Mouse (Mus musculus): ENCODE data around the gene Col8a2. TPM values are rescaled to one million over a fixed set of nuclear protein-coding genes. Genes with fewer than 3 reads are reported as not detected.

The Col8a2 gene
- 6.1 and 18.5 TPM in 2 replicates for polyA plus RNA-seq (2016; fragmentation: Nextera tagmentation; extraction: Ambion mirVana)

DNA sequence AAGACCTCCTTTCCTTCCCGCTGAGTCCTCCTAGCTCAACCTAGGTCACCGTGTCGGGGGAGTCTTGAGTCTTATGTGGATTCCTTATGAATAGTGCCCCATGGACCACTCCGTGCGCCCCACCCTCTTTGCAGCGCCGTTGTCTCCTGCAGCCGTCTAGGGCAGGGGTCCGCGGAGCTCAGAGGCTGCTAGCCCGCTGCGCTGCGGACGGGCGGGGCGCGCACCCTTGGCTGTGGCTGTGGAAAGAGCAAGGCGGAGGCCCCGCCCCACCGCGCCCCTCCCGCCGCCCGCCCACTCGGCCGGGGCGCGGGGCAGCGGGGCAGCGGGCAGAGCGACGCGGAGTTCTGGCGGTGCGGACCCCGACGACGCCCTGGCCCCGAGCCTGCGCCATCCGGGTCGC, at the start of gene Col8a2:
Col8a2 (plus strand) TSS at position 302 of the 400 bp plus-strand sequence.
- peak within 1 kb of the TSS; percentile 50 for H3K4me3 ChIP-seq
- peaks cover 76% of the 10 kb centered on the region for H3K27me3 ChIP-seq (ENCODE audit: insufficient read depth, poor library complexity, severe bottlenecking)
- DNase-seq (ENCODE audit: low spot score) = peak; percentile 38
- no peaks in the 10 kb centered on the region for H3K36me3 ChIP-seq
- peaks cover 37% of the 10 kb centered on the region for H3K4me1 ChIP-seq (replicated peaks)
- H3K9me3 ChIP-seq = peaks cover 9% of the 10 kb centered on the region; the same call in 1 of the 2 replicates
- WGBS = 3% methylated on average over 42 of the region's 42 CpGs
- peak within 1 kb of the TSS; percentile 59 for H3K27ac ChIP-seq

DNA sequence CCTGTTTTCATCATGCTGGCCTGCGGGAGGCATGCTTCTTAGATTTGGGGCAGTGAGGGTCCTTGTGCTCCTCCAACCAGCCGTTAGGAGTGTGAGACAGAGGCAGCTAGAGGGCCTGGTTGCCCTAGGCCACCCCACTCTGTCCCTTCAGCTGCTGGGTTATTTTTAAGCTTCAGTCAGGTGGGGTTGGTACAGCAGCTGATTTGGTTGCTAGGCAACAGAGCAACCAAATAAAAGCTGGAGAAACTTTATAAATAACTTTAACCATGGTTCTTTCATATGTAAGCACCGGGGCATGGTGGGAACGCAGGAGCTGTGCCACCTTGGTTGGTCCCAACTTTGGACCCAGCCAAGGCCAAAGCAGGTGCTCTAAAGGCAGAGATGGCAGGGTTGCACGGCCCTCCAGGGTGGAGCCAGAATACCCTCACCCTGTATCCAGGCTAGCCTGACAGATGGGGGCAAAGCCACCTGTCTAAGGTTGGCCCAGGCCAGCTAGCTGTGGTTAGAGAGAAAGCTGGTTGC, 48.8 kb upstream of the Col8a2 start:
- DNase-seq (ENCODE audit: low spot score) = no peak
- peaks cover 28% of the 10 kb centered on the region for H3K4me1 ChIP-seq (replicated peaks)
- H3K9me3 ChIP-seq = no peaks in the 10 kb centered on the region
- WGBS = 72% methylated on average over 5 of the region's 5 CpGs
- no peak overlapping the region for H3K4me3 ChIP-seq
- no peaks in the 10 kb centered on the region for H3K27me3 ChIP-seq (ENCODE audit: insufficient read depth, poor library complexity, severe bottlenecking)
- H3K27ac ChIP-seq = no peak overlapping the region
- peaks cover 100% of the 10 kb centered on the region for H3K36me3 ChIP-seq

DNA sequence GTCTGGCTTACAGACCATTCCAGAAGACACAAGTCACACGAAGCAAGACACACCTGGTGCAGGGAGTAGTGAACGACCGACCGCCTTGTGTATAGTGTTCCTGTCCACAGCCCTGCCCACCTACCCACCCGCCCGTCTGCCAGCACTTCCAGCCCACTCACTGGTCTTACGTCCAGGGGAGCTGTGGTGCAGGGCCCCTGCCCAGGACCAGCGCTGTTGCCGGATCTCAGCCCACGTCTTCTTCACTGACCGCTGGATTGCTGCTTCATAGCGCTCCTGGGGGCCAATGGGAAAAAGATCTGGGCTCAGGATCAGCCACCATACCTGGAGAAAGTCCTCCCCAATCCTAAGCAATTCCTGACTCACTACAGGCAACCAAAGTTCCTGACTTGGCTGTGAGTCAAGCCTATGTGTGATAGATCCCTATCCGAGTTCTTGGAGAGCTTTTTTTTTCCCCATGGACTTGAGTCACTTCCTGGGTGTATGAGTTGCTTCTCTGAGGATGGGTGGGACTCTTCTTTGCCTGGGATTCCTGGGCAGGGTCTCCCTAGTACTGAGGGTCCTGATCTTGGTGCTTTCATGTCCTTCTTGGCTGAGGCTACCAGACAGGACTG, 46.6 kb upstream of the Col8a2 start:
- H3K4me1 ChIP-seq (replicated peaks) = peaks cover 30% of the 10 kb centered on the region
- H3K27me3 ChIP-seq (ENCODE audit: insufficient read depth, poor library complexity, severe bottlenecking) = no peaks in the 10 kb centered on the region
- no peak overlapping the region for H3K4me3 ChIP-seq
- DNase-seq (ENCODE audit: low spot score) = no peak
- H3K36me3 ChIP-seq = peaks cover 95% of the 10 kb centered on the region
- 92% methylated on average over 13 of the region's 13 CpGs for WGBS
- no peak overlapping the region for H3K27ac ChIP-seq
- no peaks in the 10 kb centered on the region for H3K9me3 ChIP-seq

DNA sequence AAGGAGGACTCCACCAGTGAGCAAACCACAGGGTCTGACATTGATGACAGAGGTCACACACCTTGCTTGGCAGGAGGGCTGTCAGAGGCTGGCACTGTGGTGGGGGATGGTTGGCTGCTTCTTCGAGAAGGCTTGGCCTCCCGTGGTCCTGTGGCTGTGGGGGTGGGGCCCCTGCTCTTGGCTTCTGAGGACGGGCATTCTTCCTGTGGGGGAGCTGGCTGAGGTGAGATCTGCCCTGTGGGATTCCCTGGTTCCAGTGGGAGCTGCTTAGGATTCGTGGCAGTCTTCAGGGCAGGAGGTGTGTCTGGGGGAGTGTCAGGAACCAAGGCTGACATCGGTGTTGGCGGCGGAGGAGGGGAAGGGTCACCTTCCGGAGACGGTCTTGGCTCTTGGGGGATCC, 44.6 kb upstream of the Col8a2 start:
- Histone ChIP-seq H3K27ac (no peak overlapping the region), H3K36me3 (peaks cover 95% of the 10 kb centered on the region), H3K9me3 (no peaks in the 10 kb centered on the region), H3K4me3 (no peak overlapping the region), H3K4me1 (replicated peaks) (peaks cover 31% of the 10 kb centered on the region), H3K27me3 (ENCODE audit: insufficient read depth, poor library complexity, severe bottlenecking) (no peaks in the 10 kb centered on the region)
- no peak for DNase-seq (ENCODE audit: low spot score)
- 54% methylated on average over 9 of the region's 9 CpGs for WGBS

DNA sequence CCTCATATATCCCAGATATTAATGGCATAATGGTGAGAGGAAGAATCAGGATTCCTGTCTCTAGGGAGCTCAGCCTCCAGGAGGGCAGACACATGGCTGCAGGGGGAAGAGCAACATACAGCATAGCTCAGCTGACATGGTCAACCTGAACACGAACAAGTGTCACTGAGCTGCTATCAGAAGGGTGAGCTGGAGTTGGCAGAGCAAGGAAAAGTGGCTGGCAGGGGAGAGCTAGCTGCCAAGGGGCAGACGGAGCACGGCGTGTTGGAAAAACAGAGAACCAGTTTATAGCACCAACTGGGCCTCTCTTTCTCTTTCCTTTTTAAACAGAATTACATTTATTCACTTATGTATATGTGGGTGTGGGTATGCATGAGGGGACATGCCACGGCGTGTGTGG, 44.1 kb upstream of the Col8a2 start:
- Histone ChIP-seq H3K9me3 (no peaks in the 10 kb centered on the region), H3K27me3 (ENCODE audit: insufficient read depth, poor library complexity, severe bottlenecking) (no peaks in the 10 kb centered on the region), H3K27ac (no peak overlapping the region), H3K4me1 (replicated peaks) (peaks cover 33% of the 10 kb centered on the region), H3K36me3 (peaks cover 94% of the 10 kb centered on the region), H3K4me3 (no peak overlapping the region)
- DNase-seq (ENCODE audit: low spot score) = no peak
- WGBS = 94% methylated on average over 6 of the region's 6 CpGs

DNA sequence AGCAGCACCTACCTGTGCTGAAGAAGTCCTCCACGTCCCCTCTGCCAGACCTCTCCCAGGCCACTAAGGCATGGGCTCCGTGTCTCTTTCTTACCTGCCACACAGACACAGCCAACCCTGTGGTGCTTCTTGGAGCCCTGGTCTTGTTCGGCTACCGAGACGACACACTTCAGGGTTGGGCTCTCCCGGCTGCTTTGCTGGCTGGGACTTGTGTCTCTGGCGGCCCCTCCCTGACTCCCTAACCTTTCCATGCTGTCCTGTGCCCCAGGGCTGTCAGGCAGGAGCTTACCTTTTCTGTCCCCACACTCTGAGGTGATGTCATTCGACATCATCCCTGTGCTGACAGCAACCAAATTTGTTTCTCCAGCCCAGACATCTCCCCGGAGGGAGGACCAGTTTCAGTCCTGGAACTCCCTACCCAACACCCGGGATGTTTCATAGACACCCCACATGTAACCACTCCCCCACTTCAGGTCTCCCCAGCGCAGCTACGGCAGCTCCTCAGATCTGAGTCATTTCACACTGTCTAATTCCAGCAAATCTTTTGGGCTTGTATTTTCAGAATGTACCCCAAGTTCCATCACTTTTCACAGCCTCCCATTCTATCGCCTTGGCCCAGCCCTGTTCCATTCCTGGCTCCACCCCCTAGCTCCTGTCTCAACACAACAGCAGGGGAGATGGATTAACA, 40.2 kb upstream of the Col8a2 start:
- no peak overlapping the region for H3K4me3 ChIP-seq
- H3K36me3 ChIP-seq = peaks cover 83% of the 10 kb centered on the region
- no peaks in the 10 kb centered on the region for H3K27me3 ChIP-seq (ENCODE audit: insufficient read depth, poor library complexity, severe bottlenecking)
- peaks cover 58% of the 10 kb centered on the region for H3K4me1 ChIP-seq (replicated peaks)
- no peak for DNase-seq (ENCODE audit: low spot score)
- WGBS = 84% methylated on average over 13 of the region's 13 CpGs
- H3K9me3 ChIP-seq = no peaks in the 10 kb centered on the region
- H3K27ac ChIP-seq = no peak overlapping the region

DNA sequence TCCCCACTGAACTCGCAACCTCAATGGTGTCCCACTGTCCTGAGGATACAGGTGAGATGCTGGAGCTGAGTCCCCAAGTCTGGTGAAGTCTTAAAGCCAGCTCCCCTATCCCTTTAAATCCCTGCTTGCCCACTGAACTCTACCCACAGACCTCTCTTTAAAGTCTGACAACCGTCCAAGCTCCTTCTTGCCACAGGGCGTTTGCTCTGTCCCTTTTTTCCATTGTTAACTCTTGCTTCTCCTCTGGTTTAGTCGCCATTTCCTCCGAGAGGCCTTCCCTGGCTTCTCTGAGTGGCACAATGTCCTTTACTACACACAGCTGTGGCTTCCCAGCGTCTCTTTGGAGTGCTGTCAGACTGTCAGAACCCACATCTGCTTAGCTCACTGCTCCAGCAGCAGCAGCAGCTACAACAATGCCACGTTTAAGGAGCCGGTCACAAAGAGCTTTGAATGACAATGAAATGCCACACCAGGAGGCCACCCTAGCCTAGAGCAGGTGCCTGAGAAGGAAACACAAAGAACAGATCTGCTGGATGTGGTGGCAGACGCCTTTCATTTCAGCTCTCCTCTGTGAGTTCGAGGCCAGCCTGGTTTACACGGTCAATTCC, 38.2 kb upstream of the Col8a2 start:
- no peaks in the 10 kb centered on the region for H3K9me3 ChIP-seq
- H3K4me1 ChIP-seq (replicated peaks) = peaks cover 66% of the 10 kb centered on the region
- H3K27ac ChIP-seq = peak overlapping the region; percentile 83
- WGBS = 19% methylated on average over 11 of the region's 11 CpGs
- H3K4me3 ChIP-seq = 0 out of 2 replicates have a peak overlapping the region, but pooled peaks have one; percentile 6
- H3K27me3 ChIP-seq (ENCODE audit: insufficient read depth, poor library complexity, severe bottlenecking) = no peaks in the 10 kb centered on the region
- DNase-seq (ENCODE audit: low spot score) = peak; percentile 70
- peaks cover 82% of the 10 kb centered on the region for H3K36me3 ChIP-seq

DNA sequence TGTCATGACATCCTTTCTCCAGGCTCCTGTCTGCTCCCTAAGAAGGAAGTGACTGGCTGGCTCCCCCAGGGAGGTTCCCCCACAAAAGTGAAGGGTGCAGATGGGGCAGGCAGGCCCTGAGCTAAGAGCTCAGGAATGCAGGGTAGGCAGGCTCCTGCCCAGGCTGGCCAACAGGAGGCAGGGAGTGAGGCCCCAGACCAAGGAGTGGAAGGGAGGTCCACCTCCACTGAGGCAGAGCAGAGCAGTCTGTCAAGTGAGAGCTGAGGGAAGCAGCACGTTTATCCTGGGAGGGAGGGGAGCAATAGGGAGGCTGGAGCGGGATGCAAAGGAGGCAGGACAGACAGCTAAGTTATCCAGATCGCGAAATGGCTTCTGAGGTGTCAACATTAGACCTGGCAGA, 35.9 kb upstream of the Col8a2 start:
- peaks cover 68% of the 10 kb centered on the region for H3K36me3 ChIP-seq
- H3K9me3 ChIP-seq = no peaks in the 10 kb centered on the region
- no peak overlapping the region for H3K4me3 ChIP-seq
- WGBS = 58% methylated on average over 4 of the region's 4 CpGs
- peaks cover 86% of the 10 kb centered on the region for H3K4me1 ChIP-seq (replicated peaks)
- DNase-seq (ENCODE audit: low spot score) = no peak
- peak overlapping the region; percentile 74 for H3K27ac ChIP-seq
- no peaks in the 10 kb centered on the region for H3K27me3 ChIP-seq (ENCODE audit: insufficient read depth, poor library complexity, severe bottlenecking)

DNA sequence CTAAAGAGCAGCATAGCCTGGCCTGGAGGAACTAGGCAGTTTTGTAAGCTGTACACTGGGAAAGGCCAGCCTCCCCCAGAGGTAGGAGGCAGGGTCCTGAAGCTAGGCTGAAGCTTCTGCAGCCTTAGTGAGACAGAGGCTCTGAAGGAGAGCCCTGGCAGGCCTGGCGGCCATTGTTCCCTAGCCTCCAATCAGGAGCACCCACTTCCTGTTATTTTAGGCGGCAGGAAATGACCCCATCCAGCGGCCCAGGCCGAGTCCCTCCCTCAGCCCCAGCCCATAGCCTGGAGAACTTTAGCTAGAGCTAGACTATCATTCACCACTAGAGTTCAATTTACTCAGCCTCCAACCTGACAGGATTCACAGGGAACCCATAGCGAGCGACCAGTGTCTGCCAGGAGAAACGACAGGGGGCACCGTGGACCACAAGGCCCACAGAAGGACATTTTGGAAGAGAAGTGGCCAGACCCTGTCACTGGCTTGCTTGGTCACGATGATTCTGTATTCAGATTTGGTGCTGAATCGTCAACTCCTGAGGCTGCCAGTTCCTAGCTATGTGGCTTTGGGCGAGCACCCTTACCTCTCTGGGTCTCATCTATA, 34.8 kb upstream of the Col8a2 start:
- H3K36me3 ChIP-seq = peaks cover 57% of the 10 kb centered on the region
- no peak for DNase-seq (ENCODE audit: low spot score)
- H3K4me3 ChIP-seq = peak overlapping the region; percentile 29
- peaks cover 85% of the 10 kb centered on the region for H3K4me1 ChIP-seq (replicated peaks)
- no peaks in the 10 kb centered on the region for H3K27me3 ChIP-seq (ENCODE audit: insufficient read depth, poor library complexity, severe bottlenecking)
- no peaks in the 10 kb centered on the region for H3K9me3 ChIP-seq
- H3K27ac ChIP-seq = peak overlapping the region; percentile 74
- WGBS = 65% methylated on average over 11 of the region's 11 CpGs

DNA sequence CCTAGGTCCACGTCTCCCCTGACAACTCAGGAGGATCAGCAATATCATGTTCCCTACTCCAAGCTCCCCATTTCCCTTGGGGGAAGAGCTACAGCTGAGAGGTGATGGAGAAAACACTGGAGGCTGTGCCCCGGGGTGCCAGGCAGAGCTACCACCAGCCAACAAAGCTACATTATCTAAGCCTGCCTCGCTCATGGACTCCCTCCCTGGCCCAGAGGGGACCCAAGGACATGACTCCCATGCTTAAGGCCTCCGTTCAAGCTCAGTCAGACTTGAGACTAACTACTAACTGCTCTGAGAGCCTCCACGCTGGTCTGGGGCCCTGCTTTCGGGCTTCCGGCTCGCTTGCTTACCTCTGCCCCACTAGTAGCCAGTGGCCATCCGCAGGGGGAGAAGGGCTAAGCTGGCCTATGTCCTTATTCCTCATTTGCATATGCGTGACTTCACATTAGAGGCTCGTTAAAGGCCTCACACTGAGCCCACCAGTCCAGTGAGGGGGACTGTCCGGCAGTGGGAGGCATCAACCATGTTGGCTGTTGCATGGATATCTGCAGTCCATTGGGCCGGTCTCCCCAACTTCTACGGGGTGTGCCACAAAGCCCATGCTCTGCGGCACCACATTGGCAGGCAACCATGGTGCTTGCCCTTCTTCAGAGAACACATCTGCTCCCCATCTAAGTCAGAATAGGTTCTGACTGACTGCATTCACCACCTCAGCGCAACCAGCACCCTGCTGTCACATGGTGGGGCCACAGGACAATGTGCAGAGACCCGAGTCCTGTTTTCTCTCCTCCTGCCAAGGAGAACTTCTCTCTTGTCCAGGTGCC, 34.0 kb upstream of the Col8a2 start:
- Histone ChIP-seq H3K4me3 (peak overlapping the region; percentile 29), H3K27ac (peak overlapping the region; percentile 74)
- DNase-seq (ENCODE audit: low spot score) = no peak

DNA sequence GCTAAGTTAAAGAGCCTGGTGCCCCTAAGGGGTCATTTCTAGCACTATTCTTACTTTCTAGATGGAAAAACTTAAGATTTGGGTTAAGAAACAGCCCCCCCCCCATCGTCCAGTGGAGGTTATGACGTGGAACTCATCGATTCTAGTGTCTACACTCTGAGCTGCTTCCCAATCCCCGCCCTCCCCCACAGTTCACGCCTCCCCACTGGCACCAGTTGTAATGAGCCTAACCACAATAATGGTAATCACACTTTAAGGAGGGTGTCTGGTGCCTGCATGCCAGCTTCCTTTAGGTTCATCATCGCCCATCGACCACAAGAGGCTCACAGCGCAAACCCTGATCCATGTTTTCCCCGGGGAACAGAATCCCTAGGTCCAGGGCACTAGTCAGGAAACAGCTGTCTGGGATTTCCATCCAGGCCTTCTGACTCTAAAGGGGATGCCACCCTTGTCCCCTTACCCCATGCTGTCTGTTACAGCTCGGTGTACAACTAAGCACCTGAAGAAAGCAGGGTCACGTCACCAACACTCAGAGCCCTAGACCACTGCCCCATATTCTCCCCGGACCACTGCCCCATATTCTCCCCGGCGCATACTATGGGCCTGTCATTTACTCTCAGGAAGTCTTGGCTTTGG, 32.8 kb upstream of the Col8a2 start:
- DNase-seq (ENCODE audit: low spot score) = no peak
- WGBS = 84% methylated on average over 14 of the region's 14 CpGs
- Histone ChIP-seq H3K27me3 (ENCODE audit: insufficient read depth, poor library complexity, severe bottlenecking) (no peaks in the 10 kb centered on the region), H3K9me3 (no peaks in the 10 kb centered on the region), H3K36me3 (peaks cover 38% of the 10 kb centered on the region), H3K27ac (peak overlapping the region; percentile 99; the same call in 1 of the 2 replicates), H3K4me1 (replicated peaks) (peaks cover 83% of the 10 kb centered on the region), H3K4me3 (peak overlapping the region; percentile 98)

More for the DNA sequence above, 34.0 kb upstream of the Col8a2 start:
- Histone ChIP-seq H3K4me1 (replicated peaks) (peaks cover 85% of the 10 kb centered on the region), H3K36me3 (peaks cover 48% of the 10 kb centered on the region), H3K9me3 (no peaks in the 10 kb centered on the region), H3K27me3 (ENCODE audit: insufficient read depth, poor library complexity, severe bottlenecking) (no peaks in the 10 kb centered on the region)
- 74% methylated on average over 17 of the region's 17 CpGs for WGBS

Measured in hindbrain, embryonic 10.5 days (tissue).